Mouse (Mus musculus) hindbrain, postnatal 0 days (tissue): ENCODE data around the gene Edf1. TPM values are rescaled to one million over a fixed set of nuclear protein-coding genes. Genes with fewer than 3 reads are reported as not detected.

Experiments
- ATAC-seq: fragments of 200-750 bp; cut with Nextera tagmentation; 2 replicates; pipeline ENCODE4 v1.8.0; 2017; ENCODE audit warnings: mild to moderate bottlenecking, moderate TSS enrichment, moderate library complexity
- DNase-seq: peaks from one replicate; pipeline ENCODE4 v3.0.0-alpha.2; 2015; ENCODE audit warnings: low spot score
- H3K27ac ChIP-seq: fragments of 300-500 bp; sonication (generic); 2 replicates; pipeline ENCODE4 v1.5.1; 2014; ENCODE audit warnings: mild to moderate bottlenecking
- H3K27me3 ChIP-seq: fragments of 300-500 bp; sonication (generic); 2 replicates; pipeline ENCODE4 v1.6.1; 2014; ENCODE audit warnings: low read length, mixed read lengths; ENCODE audit not compliant: insufficient read depth
- H3K36me3 ChIP-seq: fragments of 300-500 bp; sonication (generic); 2 replicates; pipeline ENCODE4 v1.6.1; 2014; ENCODE audit warnings: low read length, mixed read lengths; ENCODE audit not compliant: insufficient read depth
- H3K4me1 ChIP-seq: fragments of 300-500 bp; sonication (generic); 2 replicates; pipeline ENCODE4 v1.6.1; 2014; ENCODE audit warnings: antibody characterized with exemption, low read length, mixed read lengths; ENCODE audit not compliant: insufficient read depth
- H3K4me2 ChIP-seq: fragments of 300-500 bp; sonication (generic); 2 replicates; pipeline ENCODE4 v1.6.1; 2014; ENCODE audit warnings: low read depth, mild to moderate bottlenecking, low read length, moderate library complexity, mixed read lengths
- H3K4me3 ChIP-seq: fragments of 300-500 bp; sonication (generic); 2 replicates; pipeline ENCODE4 v1.5.1; 2014; ENCODE audit warnings: low read length
- H3K9ac ChIP-seq: fragments of 300-500 bp; sonication (generic); replicated peaks from 2 replicates; pipeline ENCODE4 v1.6.1; 2014; ENCODE audit warnings: mild to moderate bottlenecking, low read length, moderate library complexity, mixed read lengths
- H3K9me3 ChIP-seq: fragments of 300-500 bp; sonication (generic); 2 replicates; pipeline ENCODE4 v1.6.1; 2016; ENCODE audit warnings: low read length, mixed read lengths
- CTCF ChIP-seq: IDR thresholded peaks from 2 replicates; pipeline ENCODE4 v1.5.1; 2016; ENCODE audit warnings: antibody characterized with exemption, control low read depth, low read depth
- WGBS: fragments of 180-500 bp; shearing (Covaris S2); extraction: QIAGEN DNeasy Blood & Tissue Kit; methylation state at CpG from one replicate; pipeline ENCODE4 v1.1.7; 2014; 5-methylcytosine and 5-hydroxymethylcytosine counted together
- polyA plus RNA-seq: library from polyadenylated mRNA; unstranded; fragments of >200 nt; fragmentation: Nextera tagmentation; extraction: Ambion mirVana; gene quantifications from 2 replicates; pipeline ENCODE4 v1.2.1, GENCODE M21; 2015
- total RNA-seq: library from RNA; depleted of rRNA; stranded (reverse); fragments of >200 nt; gene quantifications from 2 replicates; pipeline ENCODE4 v1.2.3, GENCODE M21; 2014; rRNA removed

The Edf1 gene
- total RNA-seq (159 and 274 TPM in 2 replicates), polyA plus RNA-seq (394 and 413 TPM in 2 replicates)

- H3K4me3 ChIP-seq = peak within 1 kb of the TSS; percentile 85
- peak within 1 kb of the TSS; percentile 94 for H3K4me2 ChIP-seq
- peak within 1 kb of the TSS; percentile 88 for H3K9ac ChIP-seq
- H3K27ac ChIP-seq = peak within 1 kb of the TSS; percentile 79
- no peaks in the 10 kb centered on the region for H3K9me3 ChIP-seq
- no peak for TF ChIP-seq CTCF
- under 1% methylated on average over 61 of the region's 61 CpGs for WGBS
- DNase-seq (peak; percentile 97), ATAC-seq (peak; percentile 99)
- peaks cover 15% of the 10 kb centered on the region for H3K4me1 ChIP-seq
- H3K36me3 ChIP-seq = peaks cover 21% of the 10 kb centered on the region
- H3K27me3 ChIP-seq = no peaks in the 10 kb centered on the region
Observed at GRCm38 (mm10) chr2:25557221-25557963, at the start of gene Edf1. Edf1 (plus strand) TSS chr2:25557847.

GRCm38 (mm10) chr2:25509912-25510311 lies 47.7 kb upstream of the Edf1 start:
- no peak overlapping the region for H3K9ac ChIP-seq
- 58% methylated on average over 3 of the region's 3 CpGs for WGBS

GRCm38 (mm10) chr2:25526510-25527302 lies 30.9 kb upstream of the Edf1 start:
- Histone ChIP-seq H3K9me3 (no peaks in the 10 kb centered on the region), H3K4me2 (no peak overlapping the region), H3K9ac (no peak overlapping the region), H3K27ac (no peak overlapping the region), H3K4me1 (no peaks in the 10 kb centered on the region), H3K4me3 (no peak overlapping the region), H3K27me3 (no peaks in the 10 kb centered on the region), H3K36me3 (peaks cover 52% of the 10 kb centered on the region)
- ATAC-seq (no peak), DNase-seq (no peak)
- no peak for TF ChIP-seq CTCF
- 91% methylated on average over 9 of the region's 9 CpGs for WGBS

More at GRCm38 (mm10) chr2:25509912-25510311, 47.7 kb upstream of the Edf1 start:
- DNase-seq = no peak
- Histone ChIP-seq H3K27ac (no peak overlapping the region), H3K4me1 (no peaks in the 10 kb centered on the region), H3K4me3 (no peak overlapping the region), H3K4me2 (no peak overlapping the region), H3K36me3 (peaks cover 6% of the 10 kb centered on the region; the same call in 1 of the 2 replicates), H3K27me3 (no peaks in the 10 kb centered on the region), H3K9me3 (no peaks in the 10 kb centered on the region)
- no peak for ATAC-seq
- TF ChIP-seq CTCF = peak; percentile 56

- no peak overlapping the region for H3K4me3 ChIP-seq
- 0 out of 2 replicates have a peak, but pooled peaks have one; percentile 38 for ATAC-seq
- WGBS = 89% methylated on average over 2 of the region's 2 CpGs
- H3K4me2 ChIP-seq = no peak overlapping the region
- no peaks in the 10 kb centered on the region for H3K27me3 ChIP-seq
- DNase-seq = no peak
- H3K36me3 ChIP-seq = peaks cover 11% of the 10 kb centered on the region; the same call in 1 of the 2 replicates
- no peak for TF ChIP-seq CTCF
- no peaks in the 10 kb centered on the region for H3K4me1 ChIP-seq
- no peak overlapping the region for H3K27ac ChIP-seq
- no peak overlapping the region for H3K9ac ChIP-seq
- no peaks in the 10 kb centered on the region for H3K9me3 ChIP-seq
Observed at GRCm38 (mm10) chr2:25533707-25534106, 23.9 kb upstream of the Edf1 start.

- WGBS = 80% methylated on average over 3 of the region's 3 CpGs
- Histone ChIP-seq H3K4me3 (no peak overlapping the region), H3K36me3 (peaks cover 10% of the 10 kb centered on the region; the same call in 1 of the 2 replicates), H3K4me1 (no peaks in the 10 kb centered on the region), H3K9me3 (no peaks in the 10 kb centered on the region), H3K4me2 (no peak overlapping the region), H3K27ac (peak overlapping the region; percentile 32; the same call in 1 of the 2 replicates), H3K9ac (no peak overlapping the region), H3K27me3 (no peaks in the 10 kb centered on the region)
- ATAC-seq = peak; percentile 72; the same call in 1 of the 2 replicates
- peak; percentile 63 for DNase-seq
- TF ChIP-seq CTCF = no peak
Observed at GRCm38 (mm10) chr2:25534178-25534865, 23.3 kb upstream of the Edf1 start.

- ATAC-seq (no peak), DNase-seq (no peak)
- H3K4me1 ChIP-seq = no peaks in the 10 kb centered on the region
- H3K4me2 ChIP-seq = no peak overlapping the region
- H3K27me3 ChIP-seq = no peaks in the 10 kb centered on the region
- H3K9me3 ChIP-seq = no peaks in the 10 kb centered on the region
- peaks cover 10% of the 10 kb centered on the region; the same call in 1 of the 2 replicates for H3K36me3 ChIP-seq
- no peak overlapping the region for H3K9ac ChIP-seq
- TF ChIP-seq CTCF = no peak
- H3K4me3 ChIP-seq = no peak overlapping the region
- WGBS = 95% methylated on average over 2 of the region's 2 CpGs
- H3K27ac ChIP-seq = peak overlapping the region; percentile 32; the same call in 1 of the 2 replicates
Observed at GRCm38 (mm10) chr2:25534866-25535182, 22.8 kb upstream of the Edf1 start.
